In the genomic region with DNA sequence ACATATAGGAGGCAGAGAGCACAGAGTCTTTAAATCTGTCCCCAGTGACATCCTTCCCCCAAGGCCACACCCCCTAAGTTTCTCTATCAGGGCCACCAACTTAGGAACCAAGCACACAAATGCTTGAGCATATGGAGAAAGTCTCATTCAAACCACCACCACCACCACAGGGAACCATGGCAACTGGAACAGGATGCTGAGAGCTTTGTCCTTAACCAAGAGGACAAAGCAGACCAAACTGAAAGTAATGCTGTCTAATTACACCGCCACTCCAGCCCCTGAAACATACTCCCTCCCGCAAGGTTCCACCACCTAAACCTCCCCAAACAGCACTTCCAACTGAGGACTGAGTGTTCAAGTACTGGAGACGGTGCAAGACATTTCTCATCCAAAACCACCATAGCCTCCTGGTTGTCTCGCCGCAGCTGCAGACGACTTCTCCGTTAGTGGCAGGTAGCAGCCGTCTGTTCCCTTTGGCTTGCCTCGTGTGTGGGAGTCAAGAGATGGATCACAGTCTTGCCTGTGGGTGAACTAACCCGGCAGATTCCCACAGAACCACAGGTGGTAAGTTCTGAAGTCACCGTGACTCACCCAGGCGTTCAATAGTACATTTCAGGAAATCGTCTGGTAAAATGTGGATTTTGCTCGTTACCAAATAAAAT, we compare ENCODE assay signal across 8 mouse cellular contexts. TPM values are rescaled to one million over a fixed set of nuclear protein-coding genes. Genes with fewer than 3 reads are reported as not detected.
DNase-seq lines count a peak whose midpoint lies in the region; ATAC-seq lines count a peak whose summit lies in the region.

No protein-coding gene starts in this region.

- H3K27me3 ChIP-seq in forebrain, embryonic 15.5 days: no peaks in the 10 kb centered on the region

- 34% methylated on average over 14 of the region's 14 CpGs for WGBS in forebrain, embryonic 15.5 days

- no peak overlapping the region for H3K27ac ChIP-seq in forebrain, embryonic 15.5 days (replicated peaks)

- no peaks in the 10 kb centered on the region for H3K9me3 ChIP-seq in forebrain, embryonic 15.5 days

- DNase-seq in cerebellum, adult 11-12 months: peak; percentile 57
- no peak for DNase-seq in cerebellum, adult 11 months
- peak; percentile 77 for DNase-seq in T-cell, adult 2 months (ENCODE audit: low spot score)
- DNase-seq in ovary, postnatal 36 days (ENCODE audit: low spot score): no peak
- no peak for DNase-seq in urinary bladder, postnatal 4 days (ENCODE audit: low spot score in 2 of 2)
- DNase-seq in kidney, postnatal 36 days: no peak

- H3K36me3 ChIP-seq in forebrain, embryonic 15.5 days: no peaks in the 10 kb centered on the region

- peaks cover 31% of the 10 kb centered on the region for H3K4me1 ChIP-seq in forebrain, embryonic 15.5 days

- peak; percentile 27 for ATAC-seq in forebrain, embryonic 15.5 days (replicated peaks)
- ATAC-seq in megakaryocyte progenitor cell, adult 5-6 weeks (replicated peaks; ENCODE audit: poor library complexity): peak; percentile 32; the same call in 1 of the 2 replicates

- no peak overlapping the region for H3K4me3 ChIP-seq in forebrain, embryonic 15.5 days

- no peak overlapping the region for H3K4me2 ChIP-seq in forebrain, embryonic 15.5 days (replicated peaks)

- H3K9ac ChIP-seq in forebrain, embryonic 15.5 days (replicated peaks): no peak overlapping the region

RNA-seq across cellular contexts. Expression of a gene that starts 39.3 kb away (rescaled TPM):
- polyA plus RNA-seq in forebrain, embryonic 15.5 days (2015; fragmentation: Nextera tagmentation; extraction: Ambion mirVana): 10.0 and 10.7 TPM in 2 replicates
- total RNA-seq in megakaryocyte progenitor cell, adult 5-6 weeks (2015): 21.4 TPM in 2 replicates
- total RNA-seq in megakaryocyte progenitor cell, adult 5-6 weeks (2017): 21.1 and 28.5 TPM in 2 replicates

Comparison
In these comparisons a context has a peak if more than half of its experiments do, and no peak if none do; other contexts are left out.
1. DNase-seq: peak in cerebellum, adult 11-12 months (single experiment) and T-cell, adult 2 months (single experiment); none in cerebellum, adult 11 months (single experiment), ovary, postnatal 36 days (single experiment), urinary bladder, postnatal 4 days (0 of 2) and kidney, postnatal 36 days (0 of 2).